Mouse (Mus musculus) left cerebral cortex, postnatal 36 days (tissue): ENCODE measurements at regions not wholly inside any gene's neighbourhood (a gene's known extent, or its start where the extent isn't known, plus 50 kb on each side); places are given as distances from the start of the nearest gene placed in this dataset. TPM values are rescaled to one million over a fixed set of nuclear protein-coding genes. Genes with fewer than 3 reads are reported as not detected.

Experiments used
- DNase-seq, 2 experiments: peaks; one replicate each; pipeline ENCODE4 v3.0.0; 2021 to 2022; ENCODE audit warnings: low spot score in 2 of 2, mixed read lengths in 1 of 2
- intact Hi-C: fragments of 180-260 bp; cut with DNase I; formaldehyde crosslinking; loops from one replicate; pipeline ENCODE4 v1.15.1; 2025
- microRNA-seq: library from miRNA; unstranded; fragments of <30 nt; microRNA quantifications from one replicate; pipeline ENCODE4 v1.2.0, GENCODE M21; 2022

GRCm38 (mm10) chr5:83533901-83534300, 178.9 kb upstream of the Tecrl start:
- intact Hi-C loops, result no loop called here
- no peak for DNase-seq

DNA sequence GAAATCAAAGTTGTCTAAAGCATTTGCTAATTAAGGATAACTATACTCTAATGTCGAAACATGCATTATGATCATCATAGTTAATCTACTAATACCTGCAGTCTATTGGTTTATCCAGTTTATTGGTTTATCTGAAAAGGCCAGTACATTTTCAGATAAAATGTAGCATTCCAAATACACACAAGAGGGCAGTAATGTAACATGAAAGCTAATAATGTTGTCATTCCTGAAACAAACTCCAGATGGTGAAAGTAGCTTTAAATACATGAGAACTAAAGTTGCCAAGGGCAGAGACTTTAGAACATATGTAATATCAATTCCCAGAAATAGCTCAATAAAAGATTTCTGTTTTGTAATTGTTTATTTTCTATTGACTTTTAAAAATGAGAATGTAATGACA, 163.7 kb upstream of the Tecrl start:
- no peak for DNase-seq
- intact Hi-C loops, result no loop called here

- DNase-seq, result no peak
- intact Hi-C loops, result no loop called here
Observed at GRCm38 (mm10) chr5:83484135-83484534, 129.1 kb upstream of the Tecrl start.

- peak in 1 of 2 experiments; percentile 43 for DNase-seq
- intact Hi-C loops, result no loop called here
Observed at GRCm38 (mm10) chr5:83440259-83440658, 85.3 kb upstream of the Tecrl start.

DNA sequence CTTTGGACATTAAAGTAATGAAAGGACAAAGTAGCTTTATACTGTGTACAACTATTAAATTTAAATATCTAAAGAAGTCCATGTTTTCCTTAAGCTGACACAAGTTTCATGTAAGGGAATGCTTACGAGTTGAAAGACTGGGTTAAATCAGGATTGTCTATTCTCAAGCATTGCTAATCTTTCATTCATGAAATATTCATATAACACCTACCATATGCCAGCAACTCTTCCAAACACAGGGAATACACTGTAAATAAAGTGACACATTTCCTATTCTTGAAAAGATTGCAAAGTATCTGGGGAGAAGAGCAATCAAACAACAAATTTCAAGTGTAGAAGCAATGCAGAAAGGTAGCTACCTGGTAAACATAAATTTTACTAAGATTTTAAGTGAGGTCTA, 81.5 kb upstream of the Tecrl start:
- intact Hi-C loops, result no loop called here
- no peak for DNase-seq

DNA sequence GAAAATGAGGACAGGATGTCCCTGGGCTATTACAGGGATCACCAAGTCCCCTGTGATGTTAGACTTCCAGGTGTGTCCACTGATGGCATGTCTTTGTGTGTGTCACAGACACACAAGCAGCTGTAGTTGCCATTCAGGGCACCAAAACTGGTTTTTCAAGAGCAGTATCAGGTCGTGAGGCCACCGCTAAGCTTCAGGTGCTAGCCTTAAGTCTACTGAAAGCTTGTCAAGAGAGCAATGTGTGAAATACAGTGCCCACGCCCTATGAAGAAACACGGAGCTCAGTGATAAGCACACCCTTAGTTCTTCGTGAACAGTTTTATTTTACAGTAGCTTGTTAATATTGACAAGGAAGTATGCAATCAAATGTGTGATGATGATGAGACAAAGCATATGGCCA, 66.7 kb upstream of the Tecrl start:
- intact Hi-C loops, result no loop called here
- DNase-seq, result no peak

DNA sequence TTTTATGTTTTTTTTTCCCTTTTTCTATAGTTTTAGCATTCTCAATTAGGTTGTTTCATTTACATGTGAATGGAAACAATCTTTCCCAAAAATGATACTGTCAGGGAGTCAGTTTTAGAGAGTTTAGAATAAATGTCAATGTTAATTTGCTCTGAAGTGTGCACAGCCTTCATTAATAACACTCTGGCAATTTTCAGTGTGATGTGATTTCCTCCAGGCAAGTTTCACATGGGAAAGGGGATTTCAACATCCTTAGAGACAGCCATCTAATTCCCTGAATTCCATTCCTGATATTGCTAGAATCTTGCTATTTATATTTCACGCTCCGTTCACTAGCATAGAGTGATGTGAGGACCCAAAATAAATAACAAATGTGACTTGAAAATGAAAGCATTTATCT, 55.2 kb upstream of the Tecrl start:
- DNase-seq, result no peak
- intact Hi-C loops, result no loop called here

DNA sequence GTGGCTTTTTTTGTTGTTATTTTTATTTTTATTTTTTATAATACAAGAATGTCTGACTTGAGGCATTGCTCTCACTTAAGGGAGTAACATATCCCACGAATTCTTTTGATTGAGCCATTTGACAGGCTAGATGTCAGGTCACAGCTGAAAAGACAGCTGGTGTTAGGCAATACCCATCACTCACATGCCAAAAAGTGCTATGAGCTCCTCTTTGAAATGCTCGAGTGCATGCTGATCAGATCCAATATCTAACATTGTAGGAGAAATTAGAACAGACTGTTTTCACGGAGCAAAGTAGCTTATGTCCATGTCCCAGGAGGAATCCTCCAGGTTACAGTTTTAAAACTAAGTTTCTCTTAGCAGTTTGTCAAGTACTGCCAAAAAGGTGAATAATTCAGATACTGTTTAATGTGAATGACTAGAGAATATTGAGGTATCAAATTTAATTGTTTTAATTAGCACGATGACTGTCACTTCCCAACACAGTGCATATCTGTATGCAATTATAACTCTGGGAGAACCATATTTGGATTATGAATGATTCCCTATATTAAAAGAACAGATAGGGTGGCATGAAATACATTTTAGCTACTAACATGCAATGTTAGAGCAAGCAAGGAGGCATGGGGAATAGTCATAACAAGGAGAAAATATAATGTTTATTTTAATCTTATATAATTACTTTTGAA, 50.4 kb upstream of the Tecrl start:
- intact Hi-C loops, result no loop called here
- no peak for DNase-seq

Small RNAs in the stretch of these regions (microRNA-seq; reads per million reads assigned to microRNA genes)
- gene Gm44303, result not detected
